In genomic region chr4:109204416-109204815, GRCm38 (mm10) we compare ENCODE assay signal across 23 mouse cellular contexts. TPM values are rescaled to one million over a fixed set of nuclear protein-coding genes. Genes with fewer than 3 reads are reported as not detected.
A peak's percentile ranks its signal among the peaks of the same experiment; 100 is the strongest.
DNase-seq lines count a peak whose midpoint lies in the region; ATAC-seq and TF ChIP-seq lines count a peak whose summit lies in the region.
"Had no signal": no experiment of that assay in that cellular context is flagged by ENCODE, and none has a peak within 500 bp of the region (broad histone marks: within the 10 kb centered on the region; RNA-seq: fewer than 3 reads in every experiment).

No protein-coding gene starts in this region.

- TF ChIP-seq POLR2A in lung, adult 2 months (IDR thresholded peaks at IDR 0.05; ENCODE audit: borderline replicate concordance, extremely low read depth, low read depth, low read length) = peak; percentile 12; the same call in 1 of the 2 replicates
- no peak for TF ChIP-seq POLR2A in cerebellum, adult 2 months (IDR thresholded peaks at IDR 0.05; ENCODE audit: borderline replicate concordance, insufficient read depth, low read length)

- H3K4me3 ChIP-seq in liver, embryonic 16.5 days (ENCODE audit: low read depth, low read length) = no peak overlapping the region
- no peak overlapping the region for H3K4me3 ChIP-seq in lung, adult 2 months (replicated peaks; ENCODE audit: extremely low read depth, low read depth, low read length)
- H3K4me3 ChIP-seq in macrophage (ENCODE audit: inconsistent target) = no peak overlapping the region
- no peak overlapping the region for H3K4me3 ChIP-seq in cerebellum, adult 2 months (replicated peaks; ENCODE audit: insufficient read depth, low read depth, low read length)
- H3K4me3 ChIP-seq: gastrocnemius, adult 2 months; heart, embryonic 15.5 days; neural tube, embryonic 13.5 days had no signal

- H3K9me3 ChIP-seq in liver, embryonic 16.5 days (replicated peaks; ENCODE audit: control insufficient read depth, low read length) = no peaks in the 10 kb centered on the region
- H3K9me3 ChIP-seq: heart, embryonic 15.5 days; neural tube, embryonic 13.5 days had no signal

- 32% methylated on average over 1 of the region's 1 CpGs for WGBS in liver, embryonic 16.5 days (ENCODE audit: insufficient replicate concordance)
- WGBS in lung, adult 2 months = 42% methylated on average over 1 of the region's 1 CpGs
- 67% methylated on average over 1 of the region's 1 CpGs for WGBS in macrophage (ENCODE audit: missing documents)
- WGBS in cerebellum, adult 2 months = 89% methylated on average over 1 of the region's 1 CpGs

- H3K36me3 ChIP-seq in liver, embryonic 16.5 days (ENCODE audit: control insufficient read depth, insufficient read depth) = no peaks in the 10 kb centered on the region
- H3K36me3 ChIP-seq in macrophage (ENCODE audit: inconsistent target) = no peaks in the 10 kb centered on the region
- H3K36me3 ChIP-seq: heart, embryonic 15.5 days; neural tube, embryonic 13.5 days had no signal

- H3K27ac ChIP-seq in liver, embryonic 16.5 days (ENCODE audit: low read length) = 0 out of 2 replicates have a peak overlapping the region, but pooled peaks have one; percentile 8
- H3K27ac ChIP-seq in macrophage = peak overlapping the region; percentile 47
- no peak overlapping the region for H3K27ac ChIP-seq in cerebellum, adult 2 months (ENCODE audit: insufficient read depth, low read length)
- H3K27ac ChIP-seq: heart, embryonic 15.5 days; hindbrain, postnatal 0 days; liver, embryonic 14.5 days; neural tube, embryonic 13.5 days had no signal

- peaks cover 22% of the 10 kb centered on the region for H3K79me2 ChIP-seq in macrophage (ENCODE audit: inconsistent target)

- DNase-seq in liver = no peak
- DNase-seq in Muller cell, postnatal 12 days (ENCODE audit: inconsistent ontology term) = peak; percentile 76
- DNase-seq in lung, adult 2 months = no peak
- DNase-seq in cerebellum, adult 2 months = no peak
- no peak for DNase-seq in left cerebral cortex, postnatal 10 days (ENCODE audit: extremely low spot score in 1 of 2, low spot score in 2 of 2)
- no peak for DNase-seq in right cerebral cortex, postnatal 36 days (ENCODE audit: low spot score in 2 of 2)
- DNase-seq: adrenal gland, adult 2 months; cerebellum, adult 11 months; cerebellum, postnatal 36 days; forebrain, postnatal 0 days; gastrocnemius, adult 2 months; kidney, adult 18-20 months; right cerebral cortex, postnatal 25 days; thymus, postnatal 4 days had no signal

- H3K9ac ChIP-seq in liver, embryonic 16.5 days (ENCODE audit: low read depth, low read length) = no peak overlapping the region
- H3K9ac ChIP-seq: forebrain, postnatal 0 days; heart, embryonic 15.5 days; liver, embryonic 14.5 days; neural tube, embryonic 13.5 days had no signal

- TF ChIP-seq CTCF in lung, adult 2 months (IDR thresholded peaks at IDR 0.05; ENCODE audit: insufficient read depth, low read length) = no peak
- no peak for TF ChIP-seq CTCF in cerebellum, adult 2 months (IDR thresholded peaks at IDR 0.05; ENCODE audit: borderline replicate concordance, insufficient read depth, low read depth, low read length)

- ATAC-seq in liver, embryonic 16.5 days (ENCODE audit: low read depth) = no peak
- ATAC-seq: forebrain, postnatal 0 days; hindbrain, postnatal 0 days had no signal

- peaks cover 14% of the 10 kb centered on the region for H3K4me1 ChIP-seq in liver, embryonic 16.5 days (ENCODE audit: control insufficient read depth, low read depth, low read length)
- peaks cover 9% of the 10 kb centered on the region for H3K4me1 ChIP-seq in lung, adult 2 months (ENCODE audit: control insufficient read depth, insufficient read depth, low read length)
- H3K4me1 ChIP-seq in cerebellum, adult 2 months (ENCODE audit: control insufficient read depth, insufficient read depth, low read length) = no peaks in the 10 kb centered on the region

- H3K4me2 ChIP-seq in liver, embryonic 16.5 days (ENCODE audit: low read depth, low read length) = no peak overlapping the region
- H3K4me2 ChIP-seq: heart, embryonic 15.5 days; neural tube, embryonic 13.5 days had no signal

- intact Hi-C loops in left cerebral cortex, postnatal 10 days (cut with DNase I) = loop anchor here (10.0 kb wide), 1 partner anchor 140 kb away; no protein-coding TSS in a partner anchor

- H3K27me3 ChIP-seq in liver, embryonic 16.5 days (ENCODE audit: control insufficient read depth, insufficient read depth, low read depth, low read length) = no peaks in the 10 kb centered on the region
- H3K27me3 ChIP-seq in cerebellum, adult 2 months (ENCODE audit: control insufficient read depth, insufficient read depth, low read length) = no peaks in the 10 kb centered on the region
- H3K27me3 ChIP-seq: heart, embryonic 15.5 days; neural tube, embryonic 13.5 days had no signal

RNA-seq across cellular contexts. Expression of gene Osbpl9, which starts 2.3 kb away (rescaled TPM):
- 27.2 and 28.6 TPM in 2 replicates for polyA plus RNA-seq in liver, embryonic 16.5 days (2015; fragmentation: Nextera tagmentation; extraction: Ambion mirVana)
- polyA plus RNA-seq in lung, adult 2 months (2012; rRNA removed) = 117 and 167 TPM in 2 replicates
- 100 to 1,000 TPM in 24 of 26 experiments, 10 to 100 TPM in 2; 73.1 to 423 (median 185) TPM for total RNA-seq in macrophage (2018; cell fraction: chromatin; rRNA removed)
- total RNA-seq in macrophage (2018; cell fraction: cytosol; rRNA removed) = 100 to 1,000 TPM in 10 of 26 experiments, 10 to 100 TPM in 16; 73.7 to 137 (median 94.2) TPM
- 100 to 1,000 TPM in 12 of 26 experiments, 10 to 100 TPM in 14; 61.9 to 259 (median 96.0) TPM for total RNA-seq in macrophage (2018; cell fraction: nucleus; rRNA removed)
- polyA plus RNA-seq in macrophage (2018) = 110 to 146 TPM (median 123 TPM) in 3 replicates
- 113 and 120 TPM in 2 replicates for polyA plus RNA-seq in cerebellum, adult 2 months (2012; rRNA removed)
- total RNA-seq in left cerebral cortex, postnatal 10 days (2021) = 10 to 100 TPM; 59.8 to 61.0 TPM

RNA-seq across cellular contexts. Expression of gene Calr4, which starts 29.9 kb away (rescaled TPM):
- polyA plus RNA-seq in liver, embryonic 16.5 days (2015; fragmentation: Nextera tagmentation; extraction: Ambion mirVana) = not detected in 2 replicates
- 0.18 TPM in 1 of 2 replicates, not detected in the other for polyA plus RNA-seq in lung, adult 2 months (2012; rRNA removed)
- total RNA-seq in macrophage (2018; cell fraction: chromatin; rRNA removed) = 1 to 10 TPM in 1 of 26 experiments, under 1 TPM in 5, not detected in 20; 0.49 to 1.1 (median 0.75) TPM
- not detected for total RNA-seq in macrophage (2018; cell fraction: cytosol; rRNA removed)
- under 1 TPM in 3 of 26 experiments, not detected in 23; 0.35 to 0.66 (median 0.48) TPM for total RNA-seq in macrophage (2018; cell fraction: nucleus; rRNA removed)
- 0.15 TPM in 1 of 3 replicates, not detected in the others for polyA plus RNA-seq in macrophage (2018)
- 1.3 and 1.8 TPM in 2 replicates for polyA plus RNA-seq in cerebellum, adult 2 months (2012; rRNA removed)
- total RNA-seq in left cerebral cortex, postnatal 10 days (2021) = under 1 TPM; 0.32 to 0.47 TPM
- total RNA-seq: heart, adult 18-20 months; hematopoietic stem cell, adult 5-6 weeks; monocyte, adult 5-6 weeks had no signal
- polyA plus RNA-seq: adrenal gland, adult 2 months had no signal
